Mouse (Mus musculus): ENCODE results near the gene Mvb12a.
"Not testable (repeated sequence)": the region's sequence is repeated elsewhere in the genome, so short reads cannot be mapped to it uniquely, and the experiment has no call there.

Mvb12a gene

DNA sequence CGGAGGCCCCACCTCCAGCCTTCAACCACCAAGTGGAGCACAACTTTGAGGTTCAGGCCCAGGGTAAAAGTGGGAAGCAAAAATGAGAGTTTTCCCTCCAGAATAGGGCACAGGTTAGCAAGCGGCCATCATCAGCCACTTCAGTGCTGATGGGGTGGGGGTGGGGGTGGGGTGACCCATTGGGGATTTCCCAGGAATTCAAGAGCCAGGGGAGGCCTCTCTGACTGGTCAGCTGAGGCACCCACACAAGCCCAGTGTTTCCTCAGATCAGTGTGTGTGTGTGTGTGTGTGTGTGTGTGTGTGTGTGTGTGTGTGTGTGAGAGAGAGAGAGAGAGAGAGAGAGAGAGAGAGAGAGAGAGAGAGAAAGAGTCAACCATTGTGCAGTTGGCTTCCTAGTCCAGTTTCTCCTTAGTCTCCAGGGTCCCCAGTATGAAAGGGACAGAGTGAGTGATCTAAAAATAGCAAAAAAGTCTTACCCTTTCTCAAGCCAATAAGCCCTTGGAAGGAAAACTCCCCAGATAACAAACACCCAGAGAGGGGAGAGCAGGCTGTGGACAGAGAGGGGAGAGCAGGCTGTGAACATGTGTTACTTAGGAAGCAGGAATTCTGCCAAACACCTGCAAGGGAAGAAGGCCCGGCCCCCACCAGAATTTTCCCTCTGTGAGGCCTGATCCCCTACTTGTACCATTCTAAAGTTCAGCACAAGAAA, 15.4 kb upstream of the Mvb12a start:
- DNase-seq (ENCODE audit: low spot score): no peak

- DNase-seq (ENCODE audit: low spot score): no peak
Measured at GRCm38 (mm10) chr8:71528362-71529073, 14.2 kb upstream of the Mvb12a start.

- DNase-seq (ENCODE audit: low spot score): not testable (repeated sequence)
Measured at GRCm38 (mm10) chr8:71530735-71531467, 11.8 kb upstream of the Mvb12a start.

DNA sequence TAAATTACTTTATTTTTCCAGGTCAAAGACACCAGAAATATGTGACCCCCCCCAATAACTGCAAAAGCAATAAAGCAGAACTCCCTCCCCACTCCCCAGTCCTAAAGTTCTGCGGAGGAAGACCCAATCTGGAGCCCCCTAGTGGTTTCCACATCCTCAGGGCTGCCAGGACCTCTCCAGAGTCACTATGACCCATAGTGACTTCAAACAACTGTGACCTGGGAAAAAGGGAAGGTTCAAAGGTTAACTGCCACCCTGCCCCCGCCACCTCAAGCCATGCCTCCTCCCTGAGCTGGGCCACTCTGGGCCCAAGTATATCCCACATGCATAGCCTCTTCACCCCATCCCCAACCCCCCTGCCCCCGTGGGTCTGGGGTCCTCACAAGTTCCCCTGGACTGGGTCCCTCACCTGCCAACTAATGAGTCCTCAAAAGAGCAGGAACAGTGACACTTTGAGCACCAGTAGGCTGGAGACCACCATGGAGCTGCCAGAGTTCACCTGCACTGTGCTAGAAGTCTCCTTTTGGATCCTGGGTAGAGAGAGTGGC, 8.4 kb upstream of the Mvb12a start:
- DNase-seq (ENCODE audit: low spot score): no peak

GRCm38 (mm10) chr8:71535663-71536062, 7.1 kb upstream of the Mvb12a start:
- no peak for DNase-seq (ENCODE audit: low spot score)

- DNase-seq (ENCODE audit: low spot score): no peak
Measured at GRCm38 (mm10) chr8:71537028-71537867, 5.5 kb upstream of the Mvb12a start, which contains the start of gene Bst2. Gene Bst2 (minus strand): TSS chr8:71537456.

DNA sequence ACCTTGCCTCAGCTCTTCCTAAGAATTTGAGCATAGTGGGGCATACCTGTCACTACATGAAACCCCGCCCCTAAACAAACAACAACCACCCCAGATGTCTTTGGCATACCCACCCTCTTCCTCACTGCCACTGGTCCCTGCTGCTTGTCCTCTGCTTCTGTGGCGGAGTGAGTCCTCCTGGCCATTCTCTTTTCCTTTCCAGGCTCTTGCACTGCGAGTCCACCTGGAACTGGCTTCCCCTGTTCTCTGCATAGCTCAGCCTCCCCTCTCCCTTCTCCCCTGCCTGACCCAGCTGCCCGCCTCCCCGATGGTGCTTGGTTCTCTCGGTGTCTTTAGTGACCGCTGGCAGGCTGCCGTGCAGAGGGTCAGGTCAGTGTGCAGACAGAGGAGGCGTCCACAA, 1.0 kb downstream of the Mvb12a start:
- no peak for DNase-seq (ENCODE audit: low spot score)

- DNase-seq (ENCODE audit: low spot score): no peak
Measured at GRCm38 (mm10) chr8:71545053-71545452, 2.3 kb downstream of the Mvb12a start.

GRCm38 (mm10) chr8:71547590-71547989, 4.9 kb downstream of the Mvb12a start:
- DNase-seq (ENCODE audit: low spot score): no peak

- DNase-seq (ENCODE audit: low spot score): no peak
Measured at GRCm38 (mm10) chr8:71550754-71551153, 8.0 kb downstream of the Mvb12a start.

DNA sequence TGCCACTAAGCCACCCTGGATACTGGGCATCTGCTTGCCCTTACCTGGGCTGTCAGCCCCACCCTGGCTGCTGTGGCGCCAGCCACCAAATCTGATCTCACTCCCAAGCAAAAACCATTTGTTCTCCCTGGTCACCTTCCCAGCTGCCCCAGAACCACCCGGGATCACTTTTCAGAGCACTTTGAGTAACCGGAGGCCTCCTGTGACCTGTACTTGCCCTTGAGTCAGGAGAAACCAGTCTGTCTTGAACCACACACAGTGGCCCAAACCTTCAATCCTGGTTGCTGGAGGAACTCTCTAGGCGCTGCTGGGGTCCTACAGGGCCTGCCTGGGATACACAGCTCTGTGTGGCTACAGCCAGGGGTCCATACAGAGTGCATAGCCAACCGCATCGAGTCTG, 10.0 kb downstream of the Mvb12a start:
- DNase-seq (ENCODE audit: low spot score): no peak

GRCm38 (mm10) chr8:71554001-71554400, 11.3 kb downstream of the Mvb12a start:
- DNase-seq (ENCODE audit: low spot score): no peak

- no peak for DNase-seq (ENCODE audit: low spot score)
Measured at GRCm38 (mm10) chr8:71554644-71555043, 11.9 kb downstream of the Mvb12a start.

- no peak for DNase-seq (ENCODE audit: low spot score)
Measured at GRCm38 (mm10) chr8:71558071-71558957, 15.6 kb downstream of the Mvb12a start, which contains the start of gene Tmem221. Gene Tmem221 (minus strand): TSS chr8:71558871.

DNA sequence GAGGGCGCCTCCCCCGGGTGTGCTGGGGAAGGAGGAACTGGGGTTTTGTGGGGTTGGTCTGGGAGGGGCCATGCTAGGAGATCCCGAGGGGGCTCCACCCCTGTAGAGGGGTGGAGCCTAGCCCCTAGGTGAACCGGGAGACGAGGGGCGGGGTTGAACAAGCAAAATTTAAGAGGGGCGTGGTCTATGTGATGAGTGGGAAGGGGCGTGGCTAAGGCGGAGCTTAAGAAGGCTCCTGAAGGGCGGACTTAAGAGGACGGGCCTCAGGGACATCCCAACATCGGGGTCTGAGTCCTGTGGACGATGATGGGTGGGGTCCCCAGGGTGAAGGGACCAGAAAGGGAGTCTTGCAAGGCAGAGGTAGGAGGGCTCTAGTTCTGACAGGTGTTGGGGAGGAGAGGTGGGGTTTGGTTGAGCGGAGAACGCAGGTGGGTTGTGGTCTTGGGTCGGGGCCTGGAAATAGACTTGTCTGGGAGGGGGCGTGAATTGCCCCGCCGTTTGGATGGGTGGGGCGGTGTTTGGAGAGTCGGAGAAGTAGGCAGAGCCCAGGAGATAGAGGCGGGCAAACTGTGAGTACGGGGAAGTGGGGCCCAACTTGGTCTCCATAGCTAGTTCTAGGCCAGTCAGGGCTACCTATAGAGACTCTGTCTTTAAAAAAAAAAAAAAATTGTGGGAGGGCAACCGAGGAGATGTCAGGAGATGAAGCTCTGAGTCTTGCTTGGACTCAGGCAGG, 16.4 kb downstream of the Mvb12a start:
- DNase-seq (ENCODE audit: low spot score): no peak

GRCm38 (mm10) chr8:71560071-71560470, 17.3 kb downstream of the Mvb12a start:
- no peak for DNase-seq (ENCODE audit: low spot score)

GRCm38 (mm10) chr8:71560765-71561164, 18.0 kb downstream of the Mvb12a start:
- no peak for DNase-seq (ENCODE audit: low spot score)

DNA sequence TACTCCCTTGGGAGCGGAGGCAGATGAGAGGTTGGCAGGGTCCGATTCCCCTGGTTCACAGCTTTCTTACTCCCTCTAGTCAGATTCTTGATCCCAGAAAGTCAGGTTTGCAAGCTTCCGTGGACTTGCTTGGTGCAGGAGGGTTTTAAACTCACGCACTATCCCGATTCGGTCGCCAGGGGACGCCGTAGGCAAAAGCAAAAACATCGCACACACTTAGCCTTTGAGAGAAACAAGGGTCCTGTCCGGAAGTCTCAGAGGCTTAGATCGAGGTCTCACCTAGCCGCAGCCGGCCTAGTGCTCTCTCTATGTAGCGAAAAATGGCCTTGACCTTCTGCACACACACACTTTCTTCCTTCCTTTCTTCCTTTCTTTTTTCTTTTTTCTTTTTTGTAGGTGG, 18.7 kb downstream of the Mvb12a start:
- DNase-seq (ENCODE audit: low spot score): no peak

DNA sequence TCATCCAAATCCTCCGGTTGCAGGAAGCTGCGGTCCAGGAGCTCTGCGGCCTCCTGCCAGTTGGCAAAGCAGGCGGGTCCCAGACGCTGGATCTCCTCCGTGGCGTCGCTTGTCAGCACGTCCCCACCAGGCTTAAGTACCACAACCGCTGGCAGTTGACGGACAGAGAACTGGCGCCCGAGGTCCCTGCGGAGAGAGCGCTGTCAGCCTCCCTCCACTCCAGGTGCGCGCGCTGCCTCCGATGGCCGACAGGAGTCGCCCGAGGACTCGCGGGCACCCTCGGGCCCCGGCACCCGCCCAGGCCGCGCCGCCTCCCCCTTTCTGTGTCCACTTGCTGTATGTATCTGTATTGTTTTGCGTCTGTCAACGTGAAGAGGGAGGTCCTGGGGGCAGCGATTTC, 20.0 kb downstream of the Mvb12a start:
- DNase-seq (ENCODE audit: low spot score): no peak

GRCm38 (mm10) chr8:71563992-71564391, 21.3 kb downstream of the Mvb12a start:
- no peak for DNase-seq (ENCODE audit: low spot score)
